Mouse (Mus musculus): ENCODE data around the gene Exosc7. TPM values are rescaled to one million over a fixed set of nuclear protein-coding genes. Genes with fewer than 3 reads are reported as not detected.
A peak's percentile ranks its signal among the peaks of the same experiment; 100 is the strongest.

The Exosc7 gene
- 10 to 100 TPM; 55.3 to 60.2 TPM for total RNA-seq (2021)
- long read RNA-seq, experiment 1, transcript Exosc7-201 (8 exons, 1,053 nt): major isoform, 61 of 74 reads
- long read RNA-seq, experiment 1, partial matches to known transcripts: 2 of 74 reads
- long read RNA-seq, experiment 1, other reads (novel, unspliced or antisense): 10 of 74 reads
- long read RNA-seq, experiment 2, transcript Exosc7-201 (8 exons, 1,053 nt): major isoform, 54 of 66 reads
- long read RNA-seq, experiment 2, partial matches to known transcripts: 6 of 66 reads
- long read RNA-seq, experiment 2, other reads (novel, unspliced or antisense): 4 of 66 reads

DNA sequence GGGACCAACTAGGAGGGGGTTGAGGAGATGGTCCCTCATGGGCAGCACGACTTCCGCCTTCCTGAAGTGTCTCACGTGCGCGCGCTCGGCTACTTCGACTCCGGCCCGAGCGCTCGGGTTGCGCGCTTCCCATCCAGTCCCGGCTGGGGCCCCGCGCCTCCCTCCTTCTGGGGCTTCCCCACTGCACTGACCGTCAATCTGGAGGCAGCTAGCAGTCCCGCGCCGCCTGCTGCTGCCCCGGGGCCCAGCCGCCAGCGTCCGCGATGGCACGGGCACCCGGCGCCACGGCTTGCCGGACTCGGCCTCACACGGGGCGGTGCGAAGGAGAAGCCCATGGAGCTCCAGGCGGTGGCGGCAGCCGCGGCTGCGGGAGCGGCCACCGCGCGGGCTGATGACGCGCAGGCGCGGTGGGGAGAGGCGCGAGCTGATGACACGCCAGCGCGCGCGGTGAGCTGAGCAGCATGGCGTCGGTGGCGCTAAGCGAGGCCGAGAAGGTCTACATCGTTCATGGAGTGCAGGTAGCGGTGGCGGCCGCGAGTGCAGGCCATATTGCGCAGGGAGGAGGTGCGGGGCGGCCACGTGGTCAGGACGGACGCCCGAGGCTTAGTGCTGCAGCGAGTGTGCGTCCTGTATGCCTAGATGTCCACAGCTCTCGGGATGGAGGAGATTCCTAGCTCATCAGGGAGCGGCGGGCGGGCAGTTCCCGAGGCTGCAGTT lies at the start of gene Exosc7, which contains the start of gene Zdhhc3:
Gene Exosc7 (plus strand): TSS at position 411 of the 717 bp plus-strand sequence.
Gene Zdhhc3 (minus strand): TSS at position 401 of the 717 bp plus-strand sequence.
- peak; percentile 68 to 71 for DNase-seq (ENCODE audit: low spot score in 2 of 2)

DNA sequence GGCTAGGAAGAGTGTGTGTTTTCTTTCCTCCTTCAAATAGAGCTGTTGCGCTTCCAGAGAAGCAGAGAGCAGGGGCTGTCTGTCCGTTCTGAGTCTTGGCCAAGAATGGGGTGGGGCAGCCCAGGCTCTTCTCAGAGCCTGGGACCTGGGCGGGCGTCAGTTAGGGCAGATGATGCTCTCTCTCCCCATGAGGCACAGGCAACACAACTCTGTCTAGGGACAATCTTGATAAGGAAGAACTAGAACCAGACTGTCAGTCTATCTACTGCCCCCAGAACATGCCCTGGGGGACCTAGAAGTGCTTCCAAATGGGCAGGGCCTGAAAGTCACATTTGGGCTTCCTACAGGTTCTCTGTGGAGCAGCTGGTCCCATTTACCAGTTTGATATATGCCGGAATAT lies 33.9 kb upstream of the Exosc7 start:
- no peak for DNase-seq (ENCODE audit: low spot score in 2 of 2)

DNA sequence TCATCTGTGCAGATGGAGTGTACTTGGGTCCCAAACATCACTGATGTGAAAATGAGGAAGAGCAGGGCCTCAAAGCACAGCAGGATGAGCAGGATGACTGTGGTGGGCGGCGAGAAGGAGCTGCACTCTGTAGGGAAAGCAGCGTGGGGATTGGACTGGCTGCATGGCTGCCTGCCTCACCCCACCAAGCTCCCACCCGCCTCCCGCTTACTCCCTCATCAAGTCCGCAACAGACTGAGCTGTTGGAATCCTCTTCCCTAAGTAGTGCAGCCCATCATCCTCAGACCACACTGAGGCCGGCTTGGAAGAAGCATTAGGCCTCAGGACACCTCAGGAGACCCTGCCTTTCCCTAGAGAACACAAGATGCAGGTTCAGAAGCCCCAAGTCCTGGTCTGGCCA lies 32.7 kb upstream of the Exosc7 start:
- no peak for DNase-seq (ENCODE audit: low spot score in 2 of 2)

DNA sequence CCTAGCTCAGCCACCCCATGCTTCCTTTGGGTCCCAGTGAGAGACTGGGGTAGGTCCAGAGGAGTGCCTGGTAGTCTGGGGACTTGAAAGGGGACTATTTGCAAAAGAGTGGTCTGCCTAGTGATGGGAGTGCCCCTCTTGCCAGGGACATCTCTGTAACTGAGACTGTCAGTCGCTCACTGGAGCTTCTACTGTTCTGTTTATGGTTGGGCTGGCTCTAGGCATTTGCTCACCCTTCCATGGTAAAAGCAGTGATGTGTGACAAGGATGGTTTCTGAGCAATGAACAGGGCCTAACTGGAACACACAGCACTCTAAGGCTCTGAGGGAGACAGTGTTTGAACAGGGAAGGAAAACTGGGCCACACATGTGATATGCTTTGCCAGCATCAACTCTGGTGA lies 32.2 kb upstream of the Exosc7 start:
- no peak for DNase-seq (ENCODE audit: low spot score in 2 of 2)

DNA sequence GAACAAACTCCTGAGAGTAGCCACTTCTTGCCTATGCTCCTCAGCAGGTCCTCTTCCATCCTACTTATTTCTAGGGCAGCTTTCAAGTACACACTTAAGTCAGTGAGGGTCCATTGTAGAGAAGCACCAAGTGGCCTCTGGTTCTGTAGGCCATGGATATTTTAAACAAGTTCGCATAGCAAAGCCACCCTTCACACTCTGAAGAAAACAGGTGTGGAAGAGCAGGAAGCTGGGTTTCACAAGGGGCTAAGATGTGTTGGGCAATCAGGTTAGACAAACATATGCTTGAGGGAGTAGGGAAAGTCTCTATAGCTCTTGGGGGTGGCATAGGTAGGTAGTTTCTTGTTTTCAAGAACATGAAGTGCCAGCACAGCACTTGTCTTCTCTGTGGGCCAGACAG lies 27.6 kb upstream of the Exosc7 start:
- no peak for DNase-seq (ENCODE audit: low spot score in 2 of 2)

DNA sequence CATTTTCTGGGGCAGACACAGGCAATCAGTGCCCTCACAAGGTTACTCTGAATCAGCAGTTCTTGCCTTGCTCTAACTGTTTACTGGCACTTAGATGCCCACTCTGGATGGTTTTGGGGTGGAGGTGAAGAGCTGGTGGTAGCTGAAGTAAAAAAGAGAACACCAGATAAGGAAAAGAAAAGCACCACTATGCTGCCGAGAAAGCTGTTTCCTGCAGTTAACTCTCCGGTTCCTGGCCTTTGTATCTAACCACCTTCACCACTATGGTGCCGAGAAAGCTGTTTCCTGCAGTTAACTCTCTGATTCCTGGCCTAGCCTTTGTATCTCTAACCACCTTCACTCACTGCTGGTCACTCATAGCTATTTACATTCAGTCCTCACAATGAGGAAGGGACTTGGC lies 25.5 kb upstream of the Exosc7 start:
- DNase-seq (ENCODE audit: low spot score in 2 of 2): no peak

DNA sequence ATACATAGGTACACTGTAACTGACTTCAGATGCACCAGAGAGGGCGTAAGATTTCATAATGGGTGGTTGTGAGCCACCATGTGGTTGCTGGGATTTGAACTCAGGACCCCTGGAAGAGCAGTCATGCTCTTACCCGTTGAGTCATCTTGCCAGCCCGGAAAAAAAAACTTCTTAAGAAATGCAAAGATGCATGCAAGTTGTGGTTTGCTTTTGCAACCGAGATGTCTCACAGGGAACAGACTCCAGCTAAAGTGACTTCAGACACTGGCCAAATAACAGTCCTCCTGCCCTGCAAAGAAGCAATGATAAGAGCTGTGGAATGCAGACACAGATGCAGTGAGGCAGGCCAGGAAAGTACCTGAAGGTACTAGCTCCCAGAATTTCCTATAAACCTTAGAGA lies 22.2 kb upstream of the Exosc7 start:
- DNase-seq (ENCODE audit: low spot score in 2 of 2): no peak

DNA sequence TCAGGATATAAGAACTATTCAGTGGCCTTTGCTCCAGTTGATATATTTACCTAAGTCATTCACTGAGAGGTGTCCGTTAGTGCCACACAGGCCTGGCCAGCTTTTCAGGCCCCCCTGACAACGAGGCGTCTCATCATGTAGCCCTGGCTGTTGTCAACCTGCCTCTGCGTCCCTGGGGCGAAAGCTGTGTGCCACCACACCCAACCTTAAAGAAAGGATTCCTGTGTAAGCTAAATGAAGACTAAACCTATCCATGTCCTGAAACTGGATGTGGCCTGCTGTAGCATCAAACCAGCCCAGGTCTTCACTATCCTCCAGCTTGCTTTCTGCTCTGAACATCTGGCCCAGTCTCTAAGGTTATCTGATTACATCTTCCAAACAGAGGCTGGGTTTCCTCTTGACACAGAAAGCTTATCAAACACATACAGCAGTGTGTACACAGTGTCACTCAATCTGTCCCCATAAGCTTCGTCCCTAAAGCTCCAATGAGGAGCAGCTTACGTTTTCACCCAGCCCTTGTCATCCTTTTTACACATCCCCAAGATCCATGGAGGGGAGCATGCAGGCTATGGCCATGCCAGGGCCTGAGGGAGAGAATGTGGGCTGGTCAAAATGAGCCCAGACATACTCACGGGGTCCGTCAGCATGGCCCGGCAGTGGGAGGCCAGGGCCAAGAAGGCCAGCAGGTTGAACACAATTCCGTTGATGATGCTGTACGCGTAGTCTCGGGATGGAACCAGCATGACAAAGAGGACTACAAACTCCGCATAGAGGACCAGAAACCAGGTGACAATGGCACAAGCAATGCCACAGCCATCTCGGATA lies 13.2 kb upstream of the Exosc7 start:
- DNase-seq (ENCODE audit: low spot score in 2 of 2): no peak

DNA sequence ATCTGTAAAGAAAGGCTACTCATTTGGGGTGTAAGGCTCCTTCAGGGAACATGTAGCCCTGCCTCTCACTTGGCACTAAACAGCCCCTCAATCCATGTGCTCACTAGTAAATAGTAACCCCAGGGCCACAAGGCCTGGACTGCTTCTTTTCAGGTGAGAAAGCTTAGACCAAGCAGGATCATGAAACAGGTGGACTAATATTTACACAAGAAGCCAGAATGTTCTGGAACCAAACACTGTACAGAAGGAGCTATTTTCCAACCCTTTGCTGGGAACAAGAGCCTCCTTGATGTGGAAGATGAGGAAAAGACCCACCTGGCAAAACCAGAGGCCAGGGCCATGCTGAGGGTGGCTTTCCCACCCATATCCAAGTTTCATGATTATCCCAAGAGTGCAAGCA lies 9.6 kb upstream of the Exosc7 start:
- DNase-seq (ENCODE audit: low spot score in 2 of 2): no peak

DNA sequence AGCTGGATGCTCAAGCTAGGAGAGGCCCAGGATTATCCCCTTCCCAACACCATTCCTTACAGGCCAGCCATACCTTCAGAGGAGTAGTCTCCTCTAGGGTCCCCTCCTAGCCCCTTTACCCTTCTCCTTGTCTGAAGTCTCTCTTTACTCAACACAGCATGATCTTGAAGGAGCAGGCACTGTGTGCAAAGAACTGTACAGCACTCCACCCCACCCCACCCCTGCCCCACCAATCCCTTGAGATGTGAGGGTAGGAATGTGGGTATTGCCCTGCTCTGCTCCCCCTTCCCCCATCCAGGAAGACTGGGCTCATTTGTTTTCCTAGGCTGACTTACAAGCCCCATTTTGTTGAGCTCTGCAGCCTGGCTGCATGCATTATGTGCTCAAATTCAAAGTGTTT lies 8.7 kb upstream of the Exosc7 start:
- no peak for DNase-seq (ENCODE audit: low spot score in 2 of 2)

DNA sequence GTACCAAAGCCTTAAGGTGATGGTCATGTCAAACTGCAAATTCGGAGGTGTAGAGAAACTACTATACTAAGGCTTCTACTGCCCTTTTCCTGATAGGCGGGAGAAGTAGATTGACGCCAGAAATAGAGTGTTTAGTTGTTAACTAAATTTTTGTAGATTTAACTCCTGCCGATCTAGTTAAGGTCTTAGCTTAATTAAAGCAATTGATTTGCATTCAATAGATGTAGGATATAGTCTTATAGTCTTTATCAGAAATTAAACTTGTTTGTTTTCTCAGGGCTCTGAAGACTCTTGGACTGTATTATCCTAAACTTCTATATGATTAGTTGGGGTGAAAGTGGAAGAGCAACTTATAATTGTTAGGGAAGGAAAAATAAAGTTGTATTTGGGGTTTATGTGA lies 5.8 kb upstream of the Exosc7 start:
- DNase-seq (ENCODE audit: low spot score in 2 of 2): no peak

DNA sequence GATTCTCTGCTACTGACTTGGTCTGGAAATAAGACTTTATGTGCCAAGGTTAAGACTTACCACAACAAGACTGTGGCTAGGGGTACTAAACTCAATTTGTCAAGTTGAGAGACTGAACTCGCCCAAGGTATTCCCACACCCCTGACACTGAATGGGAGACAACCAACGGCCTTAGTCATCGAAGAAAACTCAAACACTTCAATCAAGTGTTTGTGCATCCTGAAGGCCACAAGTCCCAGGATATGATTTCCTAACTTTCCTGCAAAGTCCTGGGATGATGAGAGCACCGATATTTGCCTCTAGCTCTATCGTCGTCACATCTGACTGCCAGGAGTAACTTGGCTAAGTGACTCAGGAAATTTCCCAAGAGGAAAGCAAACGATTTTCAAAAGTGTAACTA lies 3.8 kb upstream of the Exosc7 start:
- no peak for DNase-seq (ENCODE audit: low spot score in 2 of 2)

DNA sequence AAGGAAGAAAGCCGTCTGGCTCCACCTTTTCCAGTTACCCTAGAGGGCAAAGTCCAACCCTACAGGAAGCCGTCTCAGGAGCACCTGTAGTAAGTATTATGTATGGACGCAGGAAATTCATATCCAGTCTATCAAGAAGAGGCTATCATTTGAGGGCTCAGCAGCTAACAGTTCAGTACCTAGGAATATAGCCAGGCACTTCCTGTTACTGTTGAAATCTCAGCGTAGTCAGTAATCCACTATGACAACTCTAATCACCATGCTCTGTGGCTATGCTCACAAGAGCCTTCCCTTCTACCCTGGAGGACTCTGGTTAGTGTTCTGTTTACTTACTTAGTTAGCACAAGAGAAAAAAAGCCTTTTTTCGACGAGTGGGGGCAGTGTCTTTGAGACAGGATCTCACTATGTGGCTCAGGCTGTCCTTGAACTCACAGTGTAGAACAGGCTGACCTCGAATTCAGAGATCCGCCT lies 1.2 kb upstream of the Exosc7 start:
- DNase-seq (ENCODE audit: low spot score in 2 of 2): no peak

DNA sequence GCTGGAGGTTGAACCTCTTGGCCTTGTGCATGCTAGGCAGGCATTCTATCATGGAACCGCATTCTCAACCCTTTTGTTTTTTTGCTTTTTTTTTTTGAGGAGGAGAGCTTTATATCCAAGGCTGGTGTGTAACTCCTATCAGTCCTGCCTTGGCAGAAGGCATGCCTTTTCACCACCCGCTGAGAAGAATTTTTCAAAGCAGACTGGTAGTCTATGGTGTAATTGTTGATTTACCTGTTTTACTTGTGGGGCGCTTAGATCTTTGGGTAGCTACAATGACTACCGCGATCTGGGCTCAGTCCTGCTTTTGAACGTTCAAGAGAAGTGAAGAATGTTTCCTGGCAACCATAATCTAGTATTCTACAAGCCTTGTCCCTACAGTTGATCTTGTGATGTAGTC lies 916 bp downstream of the Exosc7 start:
- no peak for DNase-seq (ENCODE audit: low spot score in 2 of 2)

DNA sequence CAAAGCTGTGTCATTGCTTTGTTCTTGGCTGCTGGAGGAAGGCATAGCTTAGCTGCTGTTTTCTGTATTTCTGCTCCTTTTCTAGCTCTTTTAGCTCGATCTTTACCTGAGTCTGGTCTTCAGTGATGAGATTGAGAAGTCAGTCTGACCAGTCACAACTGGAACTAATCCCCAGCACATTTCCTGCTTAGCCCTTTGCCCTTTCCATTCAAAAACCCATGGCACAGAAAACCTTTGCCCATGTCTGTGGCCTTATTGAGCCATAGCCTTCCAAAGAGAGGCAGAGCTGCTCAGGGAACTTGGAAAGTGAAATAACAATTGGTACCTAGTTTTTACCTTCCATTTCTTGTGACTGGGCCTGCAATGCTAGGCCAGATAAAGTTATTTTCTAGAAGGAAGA lies 2.6 kb downstream of the Exosc7 start:
- DNase-seq (ENCODE audit: low spot score in 2 of 2): no peak

DNA sequence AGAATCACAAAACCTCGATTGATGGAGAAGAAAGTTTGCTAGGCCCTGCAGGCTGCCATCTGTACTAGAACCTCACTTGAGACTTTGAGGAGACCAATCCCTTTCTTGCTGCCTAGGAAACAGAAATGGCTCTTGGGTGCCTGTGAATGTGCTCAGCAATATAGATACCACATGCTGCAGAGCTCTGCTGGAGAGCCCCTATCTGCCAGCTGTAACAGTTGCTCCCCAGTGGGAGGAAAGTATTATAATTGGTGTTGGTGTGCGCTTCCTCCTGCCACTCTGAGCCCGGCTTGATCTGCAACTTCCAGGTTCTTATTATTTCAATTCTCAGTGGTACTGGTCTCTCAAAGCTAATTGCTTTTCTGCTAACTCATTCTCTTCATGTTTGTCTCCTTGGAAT lies 10.0 kb downstream of the Exosc7 start:
- DNase-seq (ENCODE audit: low spot score in 2 of 2): no peak

DNA sequence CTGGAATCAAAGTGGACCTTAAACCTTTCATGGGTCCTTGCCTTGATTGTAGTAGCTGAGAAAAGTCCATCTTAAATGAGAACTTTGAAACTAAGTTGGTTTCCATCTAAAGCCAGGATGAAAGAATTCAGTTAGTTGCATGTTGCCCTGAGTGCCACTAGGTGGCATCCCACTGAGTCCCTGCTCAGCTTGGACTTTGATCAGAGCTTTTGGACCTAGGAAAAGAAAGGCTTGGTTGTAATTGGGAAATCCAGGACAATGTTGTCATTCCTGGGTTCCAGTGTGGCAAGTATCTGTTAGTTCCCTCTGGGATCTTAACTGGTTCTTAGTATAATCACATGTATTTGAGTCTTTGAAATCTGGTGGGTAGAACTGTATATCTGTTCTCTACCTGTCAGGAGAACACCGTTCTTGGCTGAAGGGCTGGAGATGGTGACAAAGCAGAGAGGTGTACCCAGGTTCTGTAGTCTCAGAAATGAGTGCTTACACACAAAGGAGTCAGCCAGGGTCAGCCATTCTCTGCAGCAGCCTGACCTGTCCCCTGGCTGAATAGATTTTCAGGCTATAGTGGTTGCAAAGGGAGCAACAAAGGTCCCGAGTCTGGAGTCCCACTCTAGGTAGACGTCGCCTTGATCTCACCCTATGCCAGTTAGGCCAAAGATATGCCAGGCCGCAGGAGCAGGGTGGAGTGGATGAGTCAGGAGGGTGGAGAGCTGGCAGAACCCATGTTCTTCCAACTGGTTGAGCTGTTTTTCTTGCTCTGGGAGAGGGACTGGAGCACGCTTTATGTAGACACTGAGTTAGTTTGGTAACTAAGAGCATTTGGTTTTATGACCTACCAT lies 10.8 kb downstream of the Exosc7 start:
- no peak for DNase-seq (ENCODE audit: low spot score in 2 of 2)

DNA sequence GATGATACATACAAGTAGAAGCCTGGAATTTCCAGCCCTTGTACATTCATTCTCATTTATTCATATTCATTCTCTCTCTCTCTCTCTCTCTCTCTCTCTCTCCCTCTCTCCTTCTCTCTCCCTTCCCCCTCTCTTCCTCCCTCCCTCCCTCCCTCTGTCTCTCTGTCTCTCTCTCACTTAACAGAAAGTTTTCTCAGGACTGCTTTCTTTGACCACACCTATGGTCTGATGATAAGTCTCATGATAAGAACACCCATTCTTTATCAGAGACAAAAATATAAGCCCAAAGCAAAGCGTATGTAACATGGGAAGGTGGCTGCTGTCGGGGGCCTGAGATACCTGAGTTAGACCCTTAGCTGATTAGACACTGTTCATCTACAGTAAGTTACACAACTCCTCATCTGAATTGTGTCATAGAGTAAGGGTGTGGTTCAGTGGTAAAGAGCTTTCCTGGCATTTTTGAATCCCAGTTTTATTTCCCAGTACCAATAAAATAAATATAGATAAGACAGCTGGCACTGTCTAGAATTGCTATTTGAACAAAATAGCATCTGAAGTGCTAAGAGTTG lies 11.5 kb downstream of the Exosc7 start:
- no peak for DNase-seq (ENCODE audit: low spot score in 2 of 2)

DNA sequence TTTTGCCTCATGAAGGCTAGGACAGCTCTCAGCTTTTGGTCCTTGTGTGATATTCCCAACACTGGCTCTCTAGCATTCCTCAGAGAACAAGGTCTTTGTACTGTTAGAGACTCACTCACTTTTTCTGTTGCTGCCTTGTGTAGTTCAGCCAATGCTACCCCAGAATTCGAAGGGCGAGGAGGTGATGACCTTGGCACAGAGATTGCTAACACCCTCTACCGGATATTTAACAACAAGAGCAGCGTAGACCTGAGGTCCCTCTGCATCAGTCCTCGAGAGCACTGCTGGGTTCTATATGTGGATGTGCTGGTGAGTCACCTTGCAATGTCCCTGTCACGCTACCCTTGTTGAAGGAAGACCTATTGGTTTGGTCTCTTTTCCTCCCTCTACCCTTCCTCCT lies 14.6 kb downstream of the Exosc7 start:
- no peak for DNase-seq (ENCODE audit: low spot score in 2 of 2)

DNA sequence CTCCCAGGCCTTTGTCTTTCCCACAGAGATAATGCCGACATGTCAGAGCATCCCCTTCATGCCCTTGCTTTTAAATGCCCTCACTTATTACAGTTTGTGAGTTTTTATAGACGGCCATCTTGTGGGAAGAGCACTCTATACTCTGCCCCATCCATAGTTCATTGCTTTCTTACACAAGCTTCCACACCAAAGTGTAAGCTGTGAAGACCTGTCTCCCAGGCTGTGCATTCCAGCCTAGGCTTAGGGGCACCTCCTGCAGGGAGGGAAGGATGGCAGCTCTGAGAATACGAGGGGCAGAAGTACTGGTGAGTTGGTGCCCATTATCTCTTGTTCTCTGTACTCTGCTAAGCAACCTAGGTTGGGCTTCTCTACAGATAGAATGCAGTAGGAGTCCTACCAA lies 20.0 kb downstream of the Exosc7 start:
- no peak for DNase-seq (ENCODE audit: low spot score in 2 of 2)

All from adrenal gland, postnatal 4 days (tissue).